Mouse (Mus musculus) MEL (cell line): ENCODE results near the gene Hist2h3c1. TPM values are rescaled to one million over a fixed set of nuclear protein-coding genes. Genes with fewer than 3 reads are reported as not detected.

Experiments
- DNase-seq: peaks from one replicate; pipeline ENCODE4 v3.0.0; 2011; ENCODE audit warnings: low read depth, low spot score
- H3K27ac ChIP-seq: 2 replicates; pipeline ENCODE4 v1.5.1; 2012; ENCODE audit warnings: low read depth, mild to moderate bottlenecking, control low read depth, low read length, moderate library complexity; ENCODE audit not compliant: control insufficient read depth
- H3K27me3 ChIP-seq, 2 experiments: fragments of 150-350 bp in 1 of 2; sonication (generic) in 1 of 2; 2 replicates each; pipeline ENCODE4 v1.6.1; 2012; ENCODE audit warnings: low read length in 2 of 2, mild to moderate bottlenecking in 2 of 2, improper control_type of control experiment in 1 of 2, moderate library complexity in 1 of 2; ENCODE audit not compliant: insufficient read depth in 2 of 2, control insufficient read depth in 1 of 2
- H3K36me3 ChIP-seq, 2 experiments: 2 replicates each; pipeline ENCODE4 v1.6.1; 2012 to 2014; ENCODE audit warnings: low read length in 2 of 2, improper control_type of control experiment in 1 of 2, inconsistent platforms in 1 of 2, mild to moderate bottlenecking in 1 of 2; ENCODE audit not compliant: insufficient read depth in 2 of 2, control insufficient read depth in 1 of 2
- H3K4me1 ChIP-seq, 2 experiments: fragments of 150-350 bp in 1 of 2; sonication (generic) in 1 of 2; 2 replicates each; pipeline ENCODE4 v1.6.1; 2012; ENCODE audit warnings: low read length in 2 of 2, improper control_type of control experiment in 1 of 2, mild to moderate bottlenecking in 1 of 2; ENCODE audit not compliant: insufficient read depth in 2 of 2, control insufficient read depth in 1 of 2
- H3K4me3 ChIP-seq, 2 experiments: fragments of 150-350 bp in 1 of 2; sonication (generic) in 1 of 2; 2 replicates each; pipeline ENCODE4 v1.5.1; 2012; ENCODE audit warnings: low read depth in 2 of 2, low read length in 2 of 2, mild to moderate bottlenecking in 2 of 2, moderate library complexity in 2 of 2, control low read depth in 1 of 2, improper control_type of control experiment in 1 of 2; ENCODE audit not compliant: control insufficient read depth in 1 of 2, insufficient read depth in 1 of 2
- H3K79me2 ChIP-seq: 2 replicates; pipeline ENCODE4 v1.6.1; 2012; ENCODE audit warnings: mild to moderate bottlenecking, low read length, moderate library complexity; ENCODE audit not compliant: control insufficient read depth, poor library complexity, insufficient read depth
- H3K9ac ChIP-seq: 2 replicates; pipeline ENCODE4 v1.6.1; 2012; ENCODE audit warnings: low read depth, mild to moderate bottlenecking, control low read depth, low read length, moderate library complexity; ENCODE audit not compliant: control insufficient read depth, poor library complexity, severe bottlenecking
- H3K9me3 ChIP-seq: fragments of 150-350 bp; sonication (generic); replicated peaks from 2 replicates; pipeline ENCODE4 v1.6.1; 2012; ENCODE audit warnings: mild to moderate bottlenecking, low read length, improper control_type of control experiment, moderate library complexity; ENCODE audit not compliant: insufficient read depth
- BHLHE40 ChIP-seq: IDR thresholded peaks from 2 replicates; pipeline ENCODE4 v1.6.1; 2012; ENCODE audit warnings: low read depth, mild to moderate bottlenecking, inconsistent platforms, low read length, improper control_type of control experiment, borderline replicate concordance
- CHD1 ChIP-seq: IDR thresholded peaks from 2 replicates; pipeline ENCODE4 v1.6.1; 2012; ENCODE audit warnings: low read depth, mild to moderate bottlenecking, inconsistent platforms, low read length, improper control_type of control experiment
- CHD2 ChIP-seq: IDR thresholded peaks from 2 replicates; pipeline ENCODE4 v1.6.1; 2011; ENCODE audit warnings: low read length, improper control_type of control experiment
- CTCF ChIP-seq, 3 experiments: IDR thresholded peaks in 2 of 3; conservative IDR thresholded peaks in 1 of 3; 2 replicates each; pipeline ENCODE4 v1.5.1; 2011 to 2012; ENCODE audit warnings: low read length in 3 of 3, low read depth in 2 of 3, mild to moderate bottlenecking in 2 of 3, improper control_type of control experiment in 1 of 3, inconsistent platforms in 1 of 3, mixed read lengths in 1 of 3, moderate library complexity in 1 of 3; ENCODE audit not compliant: control insufficient read depth in 1 of 3, insufficient read depth in 1 of 3, poor library complexity in 1 of 3, severe bottlenecking in 1 of 3
- ELF1 ChIP-seq: IDR thresholded peaks from 2 replicates; pipeline ENCODE4 v1.6.1; 2014; ENCODE audit warnings: low read depth, mild to moderate bottlenecking, inconsistent platforms, low read length, improper control_type of control experiment, moderate library complexity
- EP300 ChIP-seq, 2 experiments: IDR thresholded peaks; 2 replicates each; pipeline ENCODE4 v1.6.1; 2011; ENCODE audit warnings: improper control_type of control experiment in 2 of 2, low read length in 2 of 2, low read depth in 1 of 2, mild to moderate bottlenecking in 1 of 2
- ETS1 ChIP-seq: IDR thresholded peaks from 2 replicates; pipeline ENCODE4 v1.6.1; 2012; ENCODE audit warnings: low read depth, mild to moderate bottlenecking, inconsistent platforms, low read length, improper control_type of control experiment, moderate library complexity
- GATA1 ChIP-seq: IDR thresholded peaks from 2 replicates; pipeline ENCODE4 v1.6.1; 2011; ENCODE audit warnings: low read depth, low read length, improper control_type of control experiment
- HCFC1 ChIP-seq: IDR thresholded peaks from 2 replicates; pipeline ENCODE4 v1.6.1; 2012; ENCODE audit warnings: low read depth, mild to moderate bottlenecking, inconsistent platforms, low read length, improper control_type of control experiment, moderate library complexity
- JUND ChIP-seq: IDR thresholded peaks from 2 replicates; pipeline ENCODE4 v1.6.1; 2011; ENCODE audit warnings: low read depth, mild to moderate bottlenecking, improper control_type of control experiment, low read length
- KAT2A ChIP-seq: conservative IDR thresholded peaks from 2 replicates; pipeline ENCODE4 v1.6.1; 2012; ENCODE audit warnings: low read depth, low read length, improper control_type of control experiment, inconsistent platforms
- MAX ChIP-seq: IDR thresholded peaks from 2 replicates; pipeline ENCODE4 v1.6.1; 2011; ENCODE audit warnings: low read length, improper control_type of control experiment
- MAZ ChIP-seq: IDR thresholded peaks from 2 replicates; pipeline ENCODE4 v1.6.1; 2012; ENCODE audit warnings: low read depth, mild to moderate bottlenecking, inconsistent platforms, low read length, improper control_type of control experiment
- MEF2A ChIP-seq: IDR thresholded peaks from 2 replicates; pipeline ENCODE4 v1.6.1; 2014; ENCODE audit warnings: low read depth, mild to moderate bottlenecking, inconsistent platforms, low read length, improper control_type of control experiment; ENCODE audit not compliant: poor library complexity, insufficient replicate concordance, severe bottlenecking; ENCODE audit errors: extremely low read depth
- MXI1 ChIP-seq: IDR thresholded peaks from 2 replicates; pipeline ENCODE4 v1.6.1; 2011; ENCODE audit warnings: mild to moderate bottlenecking, low read depth, low read length, improper control_type of control experiment
- MYC ChIP-seq: IDR thresholded peaks from 2 replicates; pipeline ENCODE4 v1.6.1; 2011; ENCODE audit warnings: low read depth, mild to moderate bottlenecking, low read length, improper control_type of control experiment, moderate library complexity
- NELFE ChIP-seq: IDR thresholded peaks from 2 replicates; pipeline ENCODE4 v1.6.1; 2011; ENCODE audit warnings: low read depth, low read length, improper control_type of control experiment
- NRF1 ChIP-seq: IDR thresholded peaks from 2 replicates; pipeline ENCODE4 v1.6.1; 2014; ENCODE audit warnings: low read depth, mild to moderate bottlenecking, inconsistent platforms, low read length, improper control_type of control experiment, moderate library complexity; ENCODE audit not compliant: poor library complexity, insufficient read depth, severe bottlenecking
- POLR2A ChIP-seq, 2 experiments: IDR thresholded peaks; 2 replicates each; pipeline ENCODE4 v1.6.1; 2011 to 2012; ENCODE audit warnings: low read length in 2 of 2, mild to moderate bottlenecking in 2 of 2, control low read depth in 1 of 2, improper control_type of control experiment in 1 of 2, low read depth in 1 of 2, moderate library complexity in 1 of 2; ENCODE audit not compliant: control insufficient read depth in 1 of 2, insufficient read depth in 1 of 2, poor library complexity in 1 of 2
- POLR2AphosphoS2 ChIP-seq: IDR thresholded peaks from 2 replicates; pipeline ENCODE4 v1.6.1; 2011; ENCODE audit warnings: low read length, improper control_type of control experiment
- RCOR1 ChIP-seq: IDR thresholded peaks from 2 replicates; pipeline ENCODE4 v1.6.1; 2012; ENCODE audit warnings: low read depth, mild to moderate bottlenecking, inconsistent platforms, low read length, improper control_type of control experiment
- SIN3A ChIP-seq: IDR thresholded peaks from 2 replicates; pipeline ENCODE4 v1.6.1; 2012; ENCODE audit warnings: low read length, improper control_type of control experiment, inconsistent platforms
- SMC3 ChIP-seq: IDR thresholded peaks from 2 replicates; pipeline ENCODE4 v1.6.1; 2011; ENCODE audit warnings: low read depth, low read length, improper control_type of control experiment
- TBP ChIP-seq: IDR thresholded peaks from 2 replicates; pipeline ENCODE4 v1.8.0; 2011; ENCODE audit warnings: low read depth, low read length, improper control_type of control experiment
- TCF12 ChIP-seq: IDR thresholded peaks from 2 replicates; pipeline ENCODE4 v1.6.1; 2014; ENCODE audit warnings: low read depth, mild to moderate bottlenecking, inconsistent platforms, low read length, improper control_type of control experiment, moderate library complexity
- UBTF ChIP-seq: IDR thresholded peaks from 2 replicates; pipeline ENCODE4 v1.6.1; 2012; ENCODE audit warnings: low read depth, mild to moderate bottlenecking, inconsistent platforms, low read length, improper control_type of control experiment, moderate library complexity, borderline replicate concordance; ENCODE audit not compliant: insufficient read depth
- USF1 ChIP-seq: IDR thresholded peaks from 2 replicates; pipeline ENCODE4 v1.6.1; 2014; ENCODE audit warnings: low read depth, mild to moderate bottlenecking, inconsistent platforms, low read length, improper control_type of control experiment, moderate library complexity
- USF2 ChIP-seq, 2 experiments: IDR thresholded peaks; 2 replicates each; pipeline ENCODE4 v1.6.1; 2011 to 2012; ENCODE audit warnings: improper control_type of control experiment in 2 of 2, low read length in 2 of 2, borderline replicate concordance in 1 of 2, inconsistent platforms in 1 of 2, low read depth in 1 of 2, mild to moderate bottlenecking in 1 of 2; ENCODE audit not compliant: insufficient read depth in 1 of 2
- ZC3H11A ChIP-seq: IDR thresholded peaks from 2 replicates; pipeline ENCODE4 v1.6.1; 2012; ENCODE audit warnings: low read depth, mild to moderate bottlenecking, inconsistent platforms, low read length, improper control_type of control experiment
- ZKSCAN1 ChIP-seq: IDR thresholded peaks from 2 replicates; pipeline ENCODE4 v1.6.1; 2012; ENCODE audit warnings: low read depth, mild to moderate bottlenecking, inconsistent platforms, low read length, improper control_type of control experiment, moderate library complexity
- ZMIZ1 ChIP-seq: IDR thresholded peaks from 2 replicates; pipeline ENCODE4 v1.6.1; 2012; ENCODE audit warnings: low read depth, mild to moderate bottlenecking, inconsistent platforms, low read length, improper control_type of control experiment, moderate library complexity
- polyA plus RNA-seq, 2 experiments: library from polyadenylated mRNA; stranded (reverse) in 1 of 2; unstranded in 1 of 2; fragments of >175 nt in 1 of 2; fragments of >200 nt in 1 of 2; gene quantifications; 2 replicates each; pipeline versions ENCODE4 v1.2.1 to v1.2.4; 2012; ENCODE audit warnings: low replicate concordance in 2 of 2, low read depth in 1 of 2; ENCODE audit not compliant: insufficient read length in 2 of 2, insufficient read depth in 1 of 2, missing spikeins in 1 of 2
- total RNA-seq: library from RNA; depleted of rRNA; stranded (reverse); fragments of 300-350 nt; gene quantifications from 2 replicates; pipeline ENCODE4 v1.2.3, GENCODE M21; 2012

Gene Hist2h3c1
- total and polyA plus RNA-seq, 3 experiments: 1.5 TPM; not detected in 2

GRCm38 (mm10) chr3:96197129-96197749 lies 49.2 kb upstream of the Hist2h3c1 start (continued):
- TF ChIP-seq ETS1 (peak; percentile 74; the same call in 1 of the 2 replicates), USF2 (IDR thresholded peaks at IDR 0.05; ENCODE audit: borderline replicate concordance in 1 of 2, insufficient read depth in 1 of 2, low read depth in 1 of 2, low read length in 2 of 2) (no peak), MXI1 (peak; percentile 83), CHD2 (peak; percentile 83), CTCF (IDR thresholded peaks at IDR 0.05 in 2 of 3, conservative IDR thresholded peaks at IDR 0.05 in 1 of 3; ENCODE audit: control insufficient read depth in 1 of 3, insufficient read depth in 1 of 3, low read depth in 2 of 3, low read length in 3 of 3, poor library complexity in 1 of 3, severe bottlenecking in 1 of 3) (no peak), USF1 (peak; percentile 52), MAX (peak; percentile 90), KAT2A (peak; percentile 96), TBP (peak; percentile 97), JUND (no peak), NELFE (peak; percentile 100)

- peaks cover 0 to 16% of the 10 kb centered on the region in 2 experiments; a peak in 2 of 4 replicates for H3K36me3 ChIP-seq
- peak; percentile 94 for DNase-seq
- H3K9ac ChIP-seq: peak overlapping the region; percentile 79
- H3K4me3 ChIP-seq: peak overlapping the region; percentile 60 to 61
- H3K4me1 ChIP-seq: peaks cover 12 to 22% of the 10 kb centered on the region in 2 experiments
- no peaks in the 10 kb centered on the region for H3K9me3 ChIP-seq
- H3K27me3 ChIP-seq: no peaks in the 10 kb centered on the region
- peak overlapping the region; percentile 87 for H3K27ac ChIP-seq
- peaks cover 9% of the 10 kb centered on the region; the same call in 1 of the 2 replicates for H3K79me2 ChIP-seq
- TF ChIP-seq TCF12: peak; percentile 50; the same call in 1 of the 2 replicates
- TF ChIP-seq SMC3: no peak
- peak; percentile 89 for TF ChIP-seq MXI1
- TF ChIP-seq MEF2A: no peak
- TF ChIP-seq NRF1: no peak
- TF ChIP-seq MAZ: 0 out of 2 replicates have a peak, but pooled peaks have one; percentile 41
- TF ChIP-seq ETS1: peak; percentile 26; the same call in 1 of the 2 replicates
- no peak for TF ChIP-seq UBTF
- TF ChIP-seq POLR2A (IDR thresholded peaks at IDR 0.05; ENCODE audit: control insufficient read depth in 1 of 2, insufficient read depth in 1 of 2, low read depth in 1 of 2, low read length in 2 of 2, poor library complexity in 1 of 2): peak in 1 of 2 experiments; percentile 76; a peak in 2 of 4 replicates
- peak; percentile 90 for TF ChIP-seq NELFE
- TF ChIP-seq ZMIZ1: peak; percentile 49; the same call in 1 of the 2 replicates
- no peak for TF ChIP-seq GATA1
- TF ChIP-seq ZKSCAN1: no peak
- TF ChIP-seq EP300 (IDR thresholded peaks at IDR 0.05; ENCODE audit: low read depth in 1 of 2, low read length in 2 of 2): no peak; a peak in 1 of 4 replicates
- no peak for TF ChIP-seq RCOR1
- TF ChIP-seq TBP: peak; percentile 82
- TF ChIP-seq CTCF (IDR thresholded peaks at IDR 0.05 in 2 of 3, conservative IDR thresholded peaks at IDR 0.05 in 1 of 3; ENCODE audit: control insufficient read depth in 1 of 3, insufficient read depth in 1 of 3, low read depth in 2 of 3, low read length in 3 of 3, poor library complexity in 1 of 3, severe bottlenecking in 1 of 3): no peak
- peak; percentile 74 for TF ChIP-seq BHLHE40
- no peak for TF ChIP-seq HCFC1
- TF ChIP-seq MYC: peak; percentile 68; the same call in 1 of the 2 replicates
- peak; percentile 74 for TF ChIP-seq MAX
- TF ChIP-seq POLR2AphosphoS2: peak; percentile 93
- TF ChIP-seq ELF1: 0 out of 2 replicates have a peak, but pooled peaks have one; percentile 4
- peak; percentile 13; the same call in 1 of the 2 replicates for TF ChIP-seq SIN3A
- no peak for TF ChIP-seq ZC3H11A
- TF ChIP-seq USF1: peak; percentile 82
- TF ChIP-seq CHD1: 0 out of 2 replicates have a peak, but pooled peaks have one; percentile 17
- no peak for TF ChIP-seq USF2 (IDR thresholded peaks at IDR 0.05; ENCODE audit: borderline replicate concordance in 1 of 2, insufficient read depth in 1 of 2, low read depth in 1 of 2, low read length in 2 of 2)
Measured at GRCm38 (mm10) chr3:96198181-96198580, 48.3 kb upstream of the Hist2h3c1 start.
